Mouse (Mus musculus) bone marrow macrophage, adult 2 months (primary cell): Measurements from ENCODE around the gene Ghrhr.

ENCODE experiments used
- CTCF ChIP-seq: IDR thresholded peaks from 2 replicates; pipeline ENCODE4 v1.5.1; 2012; ENCODE audit warnings: low read depth, mild to moderate bottlenecking, low read length, moderate library complexity
- POLR2A ChIP-seq: IDR thresholded peaks from 2 replicates; pipeline ENCODE4 v1.6.1; 2012; ENCODE audit warnings: mild to moderate bottlenecking, low read depth, low read length, borderline replicate concordance

DNA sequence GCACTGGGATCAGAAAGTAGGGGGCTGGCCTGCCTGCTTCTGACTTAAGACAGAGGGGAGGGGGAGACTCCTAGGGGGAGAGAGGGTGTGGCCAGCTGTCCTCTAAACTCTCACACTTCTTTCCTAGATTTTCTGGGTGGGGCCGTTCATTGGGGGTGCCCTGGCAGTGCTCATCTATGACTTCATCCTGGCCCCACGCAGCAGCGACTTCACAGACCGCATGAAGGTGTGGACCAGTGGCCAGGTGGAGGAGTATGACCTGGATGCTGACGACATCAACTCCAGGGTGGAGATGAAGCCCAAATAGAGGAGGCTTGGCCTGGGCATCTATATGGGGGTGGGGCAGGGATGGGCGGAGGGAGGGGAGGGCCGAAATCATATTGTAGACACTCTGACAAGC lies 29.6 kb upstream of the Ghrhr start:
- no peak for TF ChIP-seq CTCF
- TF ChIP-seq POLR2A: no peak
